Comparison of ENCODE assay signal across 8 mouse cellular contexts in the genomic region with DNA sequence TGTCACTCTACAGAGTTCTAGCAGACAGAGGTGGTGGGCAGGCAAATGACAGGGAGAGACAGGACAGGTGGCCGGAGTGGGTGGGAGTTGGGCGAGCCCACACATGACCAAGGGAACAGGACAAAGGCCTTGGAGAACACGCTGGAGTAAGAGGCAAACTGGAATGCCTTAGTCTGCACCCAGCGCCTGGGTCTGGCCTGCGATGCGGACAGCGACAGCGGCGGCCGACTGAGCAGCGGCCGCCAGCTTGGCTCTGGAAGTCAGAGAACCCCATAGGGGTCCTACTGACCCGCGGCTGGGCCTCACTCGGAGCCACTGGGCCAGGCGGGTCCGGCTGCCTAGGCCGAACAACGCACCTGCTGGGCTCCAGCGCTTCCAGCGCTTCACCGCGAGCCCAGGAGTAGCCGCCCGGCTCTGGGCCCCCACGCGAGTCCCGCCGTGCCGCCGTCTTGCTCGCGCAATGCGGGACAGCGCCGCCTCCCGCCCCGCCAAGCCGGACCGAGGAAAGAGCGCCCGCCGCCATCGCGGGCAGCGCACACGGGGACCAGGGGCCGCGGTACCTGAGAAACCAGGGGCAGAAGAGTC. TPM values are rescaled to one million over a fixed set of nuclear protein-coding genes. Genes with fewer than 3 reads are reported as not detected.
DNase-seq lines count a peak whose midpoint lies in the region; ATAC-seq lines count a peak whose summit lies in the region.

No protein-coding gene starts in this region.

- H3K27ac ChIP-seq in forebrain, embryonic 10.5 days = peak overlapping the region; percentile 94
- H3K27ac ChIP-seq in hindbrain, embryonic 15.5 days (replicated peaks) = peak overlapping the region; percentile 84
- peak overlapping the region; percentile 88 for H3K27ac ChIP-seq in stomach, embryonic 15.5 days

- H3K9ac ChIP-seq in hindbrain, embryonic 15.5 days = peak overlapping the region; percentile 83
- H3K9ac ChIP-seq in stomach, embryonic 15.5 days = peak overlapping the region; percentile 74

- DNase-seq in heart, adult 18-20 months = peak; percentile 35 to 53
- DNase-seq in heart, adult 8-10 months (ENCODE audit: low spot score) = no peak
- DNase-seq in adipocyte (ENCODE audit: low spot score) = peak; percentile 37
- DNase-seq in forebrain, embryonic 10.5 days (ENCODE audit: extremely low spot score, low spot score) = peak; percentile 57
- DNase-seq in left cerebral cortex, postnatal 25 days (ENCODE audit: low spot score in 2 of 2) = peak; percentile 52 to 62

- H3K27me3 ChIP-seq in forebrain, embryonic 10.5 days (ENCODE audit: poor library complexity, severe bottlenecking) = no peaks in the 10 kb centered on the region
- no peaks in the 10 kb centered on the region for H3K27me3 ChIP-seq in hindbrain, embryonic 15.5 days
- no peaks in the 10 kb centered on the region for H3K27me3 ChIP-seq in stomach, embryonic 15.5 days (replicated peaks)

- ATAC-seq in hindbrain, embryonic 15.5 days (ENCODE audit: low FRiP score, low read depth) = peak; percentile 81
- ATAC-seq in megakaryocyte, adult 5-6 weeks (ENCODE audit: poor library complexity, severe bottlenecking) = peak; percentile 44
- peak; percentile 37 for ATAC-seq in stomach, embryonic 15.5 days (ENCODE audit: insufficient read depth, low FRiP score, low read depth)

- peak overlapping the region; percentile 94 for H3K4me3 ChIP-seq in forebrain, embryonic 10.5 days
- peak overlapping the region; percentile 83 for H3K4me3 ChIP-seq in hindbrain, embryonic 15.5 days
- H3K4me3 ChIP-seq in stomach, embryonic 15.5 days (replicated peaks) = peak overlapping the region; percentile 81

- no peaks in the 10 kb centered on the region for H3K9me3 ChIP-seq in forebrain, embryonic 10.5 days
- no peaks in the 10 kb centered on the region for H3K9me3 ChIP-seq in hindbrain, embryonic 15.5 days
- no peaks in the 10 kb centered on the region for H3K9me3 ChIP-seq in stomach, embryonic 15.5 days

- intact Hi-C loops in left cerebral cortex, postnatal 25 days (cut with DNase I) = loop anchor here (1.0 kb wide), 1 partner anchor 14 kb away; no protein-coding TSS in a partner anchor

- H3K36me3 ChIP-seq in forebrain, embryonic 10.5 days (replicated peaks) = peaks cover 2% of the 10 kb centered on the region; the same call in 1 of the 2 replicates
- H3K36me3 ChIP-seq in hindbrain, embryonic 15.5 days = no peaks in the 10 kb centered on the region
- H3K36me3 ChIP-seq in stomach, embryonic 15.5 days = no peaks in the 10 kb centered on the region

- peaks cover 36% of the 10 kb centered on the region for H3K4me1 ChIP-seq in forebrain, embryonic 10.5 days
- H3K4me1 ChIP-seq in hindbrain, embryonic 15.5 days (replicated peaks) = peaks cover 22% of the 10 kb centered on the region
- H3K4me1 ChIP-seq in stomach, embryonic 15.5 days = no peaks in the 10 kb centered on the region; the same call in 1 of the 2 replicates

- WGBS in forebrain, embryonic 10.5 days = under 1% methylated on average over 48 of the region's 49 CpGs
- under 1% methylated on average over 45 of the region's 49 CpGs for WGBS in hindbrain, embryonic 15.5 days
- WGBS in stomach, embryonic 15.5 days = under 1% methylated on average over 49 of the region's 49 CpGs

- peak overlapping the region; percentile 73 for H3K4me2 ChIP-seq in hindbrain, embryonic 15.5 days
- peak overlapping the region; percentile 93 for H3K4me2 ChIP-seq in stomach, embryonic 15.5 days

RNA-seq across cellular contexts. Expression of a gene that starts 0.5 kb away (rescaled TPM):
- total RNA-seq in heart, adult 18-20 months (2021) = 10 to 100 TPM; 24.8 to 37.8 TPM
- total RNA-seq in heart, adult 8-10 months (2022) = 10 to 100 TPM; 18.1 to 47.5 (median 30.1) TPM
- 40.5 and 41.1 TPM in 2 replicates for polyA plus RNA-seq in forebrain, embryonic 10.5 days (2016; fragmentation: Nextera tagmentation; extraction: Ambion mirVana)
- 15.7 and 16.2 TPM in 2 replicates for polyA plus RNA-seq in hindbrain, embryonic 15.5 days (2015; fragmentation: Nextera tagmentation; extraction: Ambion mirVana)
- total RNA-seq in left cerebral cortex, postnatal 25 days (2021) = 10 to 100 TPM; 15.2 TPM
- 0.73 and 2.5 TPM in 2 replicates for total RNA-seq in megakaryocyte, adult 5-6 weeks (2015)
- 1.7 and 1.9 TPM in 2 replicates for total RNA-seq in megakaryocyte, adult 5-6 weeks (2017)
- 19.8 and 20.3 TPM in 2 replicates for polyA plus RNA-seq in stomach, embryonic 15.5 days (2015; fragmentation: Nextera tagmentation; extraction: Ambion mirVana)

Comparison
In these comparisons a context has a peak if more than half of its experiments do, and no peak if none do; other contexts are left out.
1. RNA of a gene that starts 0.5 kb away (total RNA-seq): 24.8 to 37.8 TPM in heart, adult 18-20 months, 18.1 to 47.5 TPM in heart, adult 8-10 months and 15.2 TPM in left cerebral cortex, postnatal 25 days; 0.73 to 2.5 TPM in megakaryocyte, adult 5-6 weeks; every median in the first group is over 4 times any median in the second.
2. Peak in every context shown above with its lines, with median percentiles within 50 percentile points of each other: H3K27ac ChIP-seq, H3K4me3 ChIP-seq and ATAC-seq.